Mouse (Mus musculus) stomach, postnatal 0 days (tissue): Measurements from ENCODE around the gene Traf4. TPM values are rescaled to one million over a fixed set of nuclear protein-coding genes. Genes with fewer than 3 reads are reported as not detected.
"Not testable (repeated sequence)": the region's sequence is repeated elsewhere in the genome, so short reads cannot be mapped to it uniquely, and the experiment has no call there.

Source experiments
- ATAC-seq: fragments of 200-750 bp; cut with Nextera tagmentation; 2 replicates; pipeline ENCODE4 v1.8.0; 2017; ENCODE audit not compliant: low FRiP score, low TSS enrichment
- DNase-seq: peaks from one replicate; pipeline ENCODE4 v3.0.0-alpha.2; 2016; ENCODE audit warnings: low spot score
- H3K27ac ChIP-seq: fragments of 300-500 bp; sonication (generic); replicated peaks from 2 replicates; pipeline ENCODE4 v1.5.1; 2014; ENCODE audit warnings: mild to moderate bottlenecking, control low read depth
- H3K27me3 ChIP-seq: fragments of 300-500 bp; sonication (generic); 2 replicates; pipeline ENCODE4 v1.6.1; 2014; ENCODE audit warnings: low read length; ENCODE audit not compliant: control insufficient read depth, insufficient read depth
- H3K36me3 ChIP-seq: fragments of 300-500 bp; sonication (generic); 2 replicates; pipeline ENCODE4 v1.6.1; 2014; ENCODE audit warnings: low read length, mixed read lengths; ENCODE audit not compliant: control insufficient read depth, insufficient read depth
- H3K4me1 ChIP-seq: fragments of 300-500 bp; sonication (generic); replicated peaks from 2 replicates; pipeline ENCODE4 v1.6.1; 2014; ENCODE audit warnings: antibody characterized with exemption; ENCODE audit not compliant: control insufficient read depth, insufficient read depth
- H3K4me2 ChIP-seq: fragments of 300-500 bp; sonication (generic); replicated peaks from 2 replicates; pipeline ENCODE4 v1.6.1; 2014; ENCODE audit warnings: low read depth, mild to moderate bottlenecking, control low read depth, moderate library complexity
- H3K4me3 ChIP-seq: fragments of 300-500 bp; sonication (generic); 2 replicates; pipeline ENCODE4 v1.5.1; 2014; ENCODE audit warnings: low read depth, low read length, control low read depth
- H3K9ac ChIP-seq: fragments of 300-500 bp; sonication (generic); 2 replicates; pipeline ENCODE4 v1.6.1; 2014; ENCODE audit warnings: mild to moderate bottlenecking, low read length, control low read depth, mixed read lengths
- H3K9me3 ChIP-seq: fragments of 300-500 bp; sonication (generic); 2 replicates; pipeline ENCODE4 v1.6.1; 2016; ENCODE audit warnings: low read length; ENCODE audit not compliant: control insufficient read depth
- CTCF ChIP-seq: IDR thresholded peaks from 2 replicates; pipeline ENCODE4 v1.5.1; 2016; ENCODE audit warnings: antibody characterized with exemption, low read depth, mild to moderate bottlenecking, moderate library complexity
- EP300 ChIP-seq: optimal IDR thresholded peaks from 2 replicates; pipeline ENCODE3; 2016; ENCODE audit warnings: antibody characterized with exemption
- WGBS: fragments of 180-500 bp; shearing (Covaris S2); extraction: QIAGEN DNeasy Blood & Tissue Kit; methylation state at CpG from one replicate; pipeline ENCODE4 v1.1.7; 2014; 5-methylcytosine and 5-hydroxymethylcytosine counted together
- polyA plus RNA-seq: library from polyadenylated mRNA; unstranded; fragments of >200 nt; fragmentation: Nextera tagmentation; extraction: Ambion mirVana; gene quantifications from 2 replicates; pipeline ENCODE4 v1.2.1, GENCODE M21; 2015

The Traf4 gene
- polyA plus RNA-seq, 1 experiment from 2014 or later: 22.4 TPM

DNA sequence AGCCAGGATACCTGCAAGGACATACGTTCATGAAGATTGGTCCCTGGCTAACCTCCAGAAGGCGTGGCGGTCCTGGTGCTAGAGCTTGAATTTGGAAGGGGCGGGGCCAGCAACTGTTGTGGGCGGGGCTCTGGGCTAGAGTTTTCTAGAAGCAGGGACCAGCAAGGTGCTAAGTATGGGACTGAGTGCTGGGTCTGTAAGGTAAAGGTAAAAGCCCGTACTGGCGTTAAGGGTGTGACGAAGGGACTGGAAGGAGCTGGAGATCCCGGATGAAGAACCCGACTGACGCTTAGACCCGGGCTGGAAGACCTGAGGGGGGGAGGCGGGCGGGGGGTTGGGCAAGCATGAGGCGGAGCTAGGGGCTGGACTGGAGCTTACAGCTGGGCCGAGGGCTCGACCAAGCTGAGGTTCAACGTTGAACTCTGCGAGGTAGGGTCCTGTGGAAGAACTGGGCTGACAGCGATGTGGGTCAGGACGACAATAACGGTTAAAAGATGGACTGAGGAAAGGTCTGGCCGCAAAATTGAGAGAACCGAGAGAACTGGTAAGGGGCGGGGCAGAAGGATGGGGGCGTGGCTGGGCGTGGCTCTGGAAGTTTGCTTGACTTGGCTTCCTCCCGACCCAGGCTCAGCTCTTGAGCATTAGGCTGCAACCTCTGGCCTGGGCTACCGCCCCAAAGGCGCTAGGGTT, 29.2 kb upstream of the Traf4 start:
- H3K4me3 ChIP-seq: peak overlapping the region; percentile 55
- TF ChIP-seq EP300 (no peak), CTCF (no peak)
- H3K9ac ChIP-seq: peak overlapping the region; percentile 50
- WGBS: 3% methylated on average over 30 of the region's 30 CpGs
- H3K4me2 ChIP-seq: peak overlapping the region; percentile 69
- H3K9me3 ChIP-seq: no peaks in the 10 kb centered on the region
- 0 out of 2 replicates have a peak overlapping the region, but pooled peaks have one; percentile 13 for H3K27ac ChIP-seq
- peaks cover 7% of the 10 kb centered on the region for H3K36me3 ChIP-seq
- ATAC-seq (peak; percentile 80), DNase-seq (peak; percentile 84)
- no peaks in the 10 kb centered on the region for H3K27me3 ChIP-seq
- no peaks in the 10 kb centered on the region for H3K4me1 ChIP-seq

DNA sequence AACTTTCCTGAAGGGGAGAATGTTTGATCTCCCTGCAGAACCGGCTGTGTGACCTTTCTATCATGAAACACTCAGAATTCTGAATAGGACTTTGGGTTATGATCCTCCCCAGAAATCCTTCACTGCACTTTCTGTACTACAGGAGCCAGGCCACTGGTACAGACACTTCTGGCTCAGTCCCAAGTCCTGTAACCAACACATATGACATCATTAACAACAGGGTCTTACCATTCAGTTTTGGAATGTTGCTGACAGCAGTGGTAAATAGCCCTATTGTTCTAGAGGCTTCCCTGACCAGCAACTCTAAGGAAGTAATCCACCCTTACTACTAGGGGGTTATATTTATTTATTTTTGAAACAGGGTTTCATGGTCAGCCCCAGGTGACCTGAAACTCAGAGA, 27.7 kb upstream of the Traf4 start, which contains the start of gene Proca1:
TSS of gene Proca1 (plus strand) at position 280 of the 400 bp plus-strand sequence.
- no peak for DNase-seq
- H3K9ac ChIP-seq: 0 out of 2 replicates have a peak within 1 kb of the TSS, but pooled peaks have one; percentile 5
- TF ChIP-seq CTCF (no peak), EP300 (no peak)

DNA sequence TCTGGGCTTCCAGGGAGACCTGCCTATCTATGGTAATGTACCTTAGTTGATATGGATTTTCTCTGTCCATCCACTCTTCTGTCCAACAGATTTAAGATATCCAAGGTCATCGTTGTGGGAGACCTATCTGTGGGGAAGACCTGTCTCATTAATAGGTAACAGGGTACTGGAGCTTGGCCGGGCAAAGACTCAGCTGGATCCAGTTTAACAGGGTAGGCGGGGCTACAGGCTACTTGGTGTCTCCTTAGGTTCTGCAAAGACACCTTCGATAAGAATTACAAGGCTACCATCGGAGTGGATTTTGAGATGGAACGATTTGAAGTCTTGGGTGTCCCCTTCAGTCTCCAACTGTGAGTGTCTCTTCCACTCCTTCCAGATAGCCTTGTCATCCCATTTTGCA, 24.7 kb upstream of the Traf4 start:
- TF ChIP-seq CTCF (no peak), EP300 (no peak)
- Histone ChIP-seq H3K9me3 (no peaks in the 10 kb centered on the region), H3K27ac (no peak overlapping the region), H3K27me3 (no peaks in the 10 kb centered on the region), H3K36me3 (peaks cover 7% of the 10 kb centered on the region), H3K4me1 (no peaks in the 10 kb centered on the region), H3K4me2 (peak overlapping the region; percentile 88), H3K4me3 (no peak overlapping the region), H3K9ac (no peak overlapping the region; the same call in 1 of the 2 replicates)
- WGBS: 49% methylated on average over 6 of the region's 6 CpGs
- DNase-seq (no peak), ATAC-seq (no peak)

More for the DNA sequence above, 27.7 kb upstream of the Traf4 start, which contains the start of gene Proca1:
- no peaks in the 10 kb centered on the region for H3K9me3 ChIP-seq
- H3K36me3 ChIP-seq: peaks cover 7% of the 10 kb centered on the region
- 48% methylated on average over 1 of the region's 1 CpGs for WGBS
- H3K4me3 ChIP-seq: peak within 1 kb of the TSS; percentile 55
- no peaks in the 10 kb centered on the region for H3K27me3 ChIP-seq
- H3K27ac ChIP-seq: 0 out of 2 replicates have a peak within 1 kb of the TSS, but pooled peaks have one; percentile 13
- H3K4me2 ChIP-seq: peak within 1 kb of the TSS; percentile 69
- ATAC-seq: no peak
- no peaks in the 10 kb centered on the region for H3K4me1 ChIP-seq

DNA sequence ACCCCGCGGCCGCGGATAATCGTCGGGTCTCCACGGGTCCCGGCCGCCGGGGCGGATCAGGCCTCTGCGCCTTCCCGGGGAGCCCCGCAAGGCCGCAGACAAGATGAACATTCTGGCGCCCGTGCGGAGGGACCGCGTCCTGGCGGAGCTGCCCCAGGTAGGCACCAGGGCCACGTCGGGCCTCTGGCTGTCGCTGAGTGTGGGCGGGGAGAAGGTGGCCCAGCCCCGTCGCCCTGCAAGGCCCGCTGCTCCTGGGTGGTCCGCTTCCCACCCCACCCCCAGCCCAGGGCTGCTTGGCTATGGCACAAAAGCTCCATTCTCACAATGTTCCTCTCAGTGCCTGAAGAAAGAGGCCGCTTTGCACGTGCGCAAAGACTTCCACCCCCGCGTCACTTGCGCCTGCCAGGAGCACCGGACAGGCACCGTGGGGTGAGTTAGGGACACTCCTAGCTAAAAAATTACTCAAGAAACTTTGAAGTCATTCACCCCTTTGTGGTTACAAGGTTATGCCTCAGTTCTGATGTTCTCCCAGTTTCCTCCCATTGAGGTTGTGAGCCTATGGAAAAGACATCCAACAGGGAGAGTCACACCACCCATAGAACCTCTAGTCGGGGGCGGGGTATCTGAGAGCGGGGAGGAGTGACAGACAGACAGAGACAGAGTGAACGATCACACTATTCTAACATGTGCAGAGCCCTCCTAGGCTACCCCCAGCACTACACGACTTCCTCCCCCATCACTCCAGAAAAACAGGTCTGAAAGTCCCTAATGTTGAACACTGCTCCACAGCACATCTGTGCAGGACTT, 24.0 kb upstream of the Traf4 start:
- TF ChIP-seq CTCF (no peak), EP300 (no peak)
- H3K9ac ChIP-seq: peak overlapping the region; percentile 82
- H3K4me1 ChIP-seq: no peaks in the 10 kb centered on the region
- H3K9me3 ChIP-seq: no peaks in the 10 kb centered on the region
- no peaks in the 10 kb centered on the region for H3K27me3 ChIP-seq
- H3K27ac ChIP-seq: peak overlapping the region; percentile 96
- peak overlapping the region; percentile 72 for H3K4me3 ChIP-seq
- H3K4me2 ChIP-seq: peak overlapping the region; percentile 88
- peak; percentile 75 for DNase-seq
- WGBS: under 1% methylated on average over 42 of the region's 42 CpGs
- peak; percentile 65 for ATAC-seq
- H3K36me3 ChIP-seq: peaks cover 7% of the 10 kb centered on the region

DNA sequence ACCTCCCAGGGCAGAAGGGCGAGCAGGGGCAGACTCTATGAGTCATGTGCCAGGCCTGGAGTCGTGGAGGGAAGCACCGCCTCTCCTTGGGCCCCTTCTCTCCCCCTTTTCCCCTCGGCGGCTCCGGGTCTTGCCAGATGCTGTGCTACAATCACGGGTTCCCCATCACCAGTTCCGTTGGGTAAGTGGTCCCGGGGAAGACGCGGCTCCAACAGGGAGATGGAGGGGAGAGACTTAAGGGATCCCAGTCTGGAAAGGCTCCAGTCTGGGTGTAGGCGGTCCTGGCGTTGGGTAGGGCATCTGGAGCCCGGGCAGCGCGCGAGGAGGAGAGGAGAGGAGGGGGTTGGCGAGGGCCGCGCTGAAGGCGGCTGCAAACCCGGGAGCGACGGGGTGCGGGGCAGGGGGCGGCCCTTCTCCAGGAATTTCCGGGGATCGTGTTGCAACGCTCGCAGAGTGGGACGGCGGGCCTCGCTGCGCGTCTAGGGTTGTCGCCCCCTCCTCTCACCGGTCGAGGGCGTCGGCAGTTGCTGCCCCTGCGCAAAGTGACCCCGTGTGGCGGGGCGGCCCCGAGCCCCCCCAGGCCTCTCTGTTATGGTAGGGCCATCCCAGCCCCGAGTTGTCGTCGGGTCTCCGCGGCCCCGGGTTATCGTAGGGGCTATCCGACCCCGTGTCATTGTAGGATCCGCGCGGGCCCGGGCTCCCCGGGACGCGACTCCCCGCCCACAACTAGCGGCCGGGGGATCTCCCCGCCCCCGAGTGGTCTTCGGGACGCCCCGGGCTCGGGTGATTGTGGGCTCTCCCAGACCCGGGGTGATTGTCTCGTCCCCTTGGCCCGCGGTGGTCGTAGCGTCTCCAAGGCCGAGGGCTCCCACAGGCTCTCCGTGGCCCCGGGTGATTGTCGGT, 23.2 kb upstream of the Traf4 start, which contains the start of gene Rab34:
TSS of gene Rab34 (plus strand) at position 100 of the 903 bp plus-strand sequence.
- Histone ChIP-seq H3K4me3 (peak within 1 kb of the TSS; percentile 72), H3K36me3 (peaks cover 7% of the 10 kb centered on the region), H3K27me3 (no peaks in the 10 kb centered on the region), H3K27ac (peak within 1 kb of the TSS; percentile 96), H3K4me1 (no peaks in the 10 kb centered on the region), H3K9me3 (no peaks in the 10 kb centered on the region), H3K9ac (peak within 1 kb of the TSS; percentile 82), H3K4me2 (peak within 1 kb of the TSS; percentile 88)
- under 1% methylated on average over 78 of the region's 80 CpGs for WGBS
- ATAC-seq (peak; percentile 77), DNase-seq (peak; percentile 77)
- TF ChIP-seq EP300 (no peak), CTCF (no peak; the same call in 1 of the 2 replicates)

DNA sequence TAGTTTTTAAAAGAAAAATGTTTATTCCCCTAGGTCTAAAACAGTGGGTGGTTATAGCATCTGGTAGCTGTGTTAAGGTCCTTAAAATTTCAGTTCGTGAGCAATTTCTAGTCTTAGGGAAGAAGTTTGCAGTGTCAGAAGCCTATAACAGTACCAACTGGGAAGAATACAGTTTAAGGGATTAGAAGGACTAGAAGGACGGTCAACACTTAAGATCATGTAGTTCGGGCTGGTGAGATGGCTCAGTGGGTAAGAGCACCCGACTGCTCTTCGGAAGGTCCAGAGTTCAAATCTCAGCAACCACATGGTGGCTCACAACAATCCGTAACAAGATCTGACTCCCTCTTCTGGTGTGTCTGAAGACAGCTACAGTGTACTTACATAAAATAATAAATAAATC, 19.3 kb upstream of the Traf4 start:
- H3K9me3 ChIP-seq, H3K4me3 ChIP-seq, DNase-seq, H3K27me3 ChIP-seq, H3K27ac ChIP-seq, H3K36me3 ChIP-seq, H3K4me1 ChIP-seq, ATAC-seq, H3K9ac ChIP-seq, H3K4me2 ChIP-seq: not testable (repeated sequence)
- WGBS: 91% methylated on average over 6 of the region's 6 CpGs
